ENCODE assay signal across 25 mouse cellular contexts in genomic region chr1:53811919-53812318, GRCm38 (mm10).
"Had no signal": no experiment of that assay in that cellular context is flagged by ENCODE, and none has a peak within 500 bp of the region (broad histone marks: within the 10 kb centered on the region; RNA-seq: fewer than 3 reads in every experiment).

No protein-coding gene starts in this region.

- H3K4me1 ChIP-seq: heart, embryonic 13.5 days; heart, embryonic 15.5 days; kidney, embryonic 15.5 days; limb, embryonic 15.5 days; liver, embryonic 12.5 days had no signal

- H3K4me2 ChIP-seq: heart, embryonic 11.5 days; heart, embryonic 13.5 days; heart, embryonic 15.5 days; hindbrain, embryonic 14.5 days; kidney, embryonic 15.5 days; limb, embryonic 13.5 days; limb, embryonic 15.5 days; liver, embryonic 12.5 days had no signal

- H3K36me3 ChIP-seq: heart, embryonic 15.5 days; kidney, embryonic 15.5 days; limb, embryonic 13.5 days; limb, embryonic 15.5 days; liver, embryonic 12.5 days had no signal

- H3K9me3 ChIP-seq: heart, embryonic 13.5 days; heart, embryonic 15.5 days; kidney, embryonic 15.5 days; limb, embryonic 13.5 days; limb, embryonic 15.5 days; liver, embryonic 12.5 days had no signal

- H3K9ac ChIP-seq: heart, embryonic 13.5 days; heart, embryonic 15.5 days; hindbrain, embryonic 14.5 days; kidney, embryonic 15.5 days; limb, embryonic 13.5 days; limb, embryonic 15.5 days; liver, embryonic 12.5 days; liver, embryonic 14.5 days had no signal

- ATAC-seq: hindbrain, postnatal 0 days; intestine, embryonic 16.5 days; liver, embryonic 12.5 days had no signal

- H3K27ac ChIP-seq: heart, adult 2 months; heart, embryonic 13.5 days; heart, embryonic 15.5 days; hindbrain, embryonic 14.5 days; hindbrain, postnatal 0 days; kidney, embryonic 15.5 days; kidney, postnatal 0 days; limb, embryonic 13.5 days; limb, embryonic 15.5 days; liver, embryonic 12.5 days; liver, embryonic 14.5 days had no signal

- H3K27me3 ChIP-seq: heart, embryonic 13.5 days; heart, embryonic 15.5 days; kidney, embryonic 15.5 days; limb, embryonic 13.5 days; limb, embryonic 15.5 days; liver, embryonic 12.5 days had no signal

- DNase-seq: gastrocnemius, postnatal 14 days; gastrocnemius, postnatal 36 days; heart, adult 2 months; heart, postnatal 14 days; heart, postnatal 36 days; kidney, adult 11 months; kidney, adult 2 months; kidney, adult 9 months; kidney, postnatal 14 days; kidney, postnatal 36 days; layer of hippocampus, adult 9-11 months; layer of hippocampus, postnatal 36 days; left cerebral cortex, postnatal 4 days had no signal

- H3K4me3 ChIP-seq: heart, adult 2 months; heart, embryonic 13.5 days; heart, embryonic 15.5 days; kidney, embryonic 15.5 days; limb, embryonic 13.5 days; limb, embryonic 15.5 days; liver, embryonic 12.5 days had no signal
